In genomic region chr13:36497346-36497745, GRCm38 (mm10) we compare ENCODE assay signal across 12 mouse cellular contexts.
DNase-seq lines count a peak whose midpoint lies in the region; ATAC-seq lines count a peak whose summit lies in the region.
"Had no signal": no experiment of that assay in that cellular context is flagged by ENCODE, and none has a peak within 500 bp of the region (broad histone marks: within the 10 kb centered on the region; RNA-seq: fewer than 3 reads in every experiment).

No protein-coding gene starts in this region.

- H3K4me2 ChIP-seq in midbrain, embryonic 14.5 days (ENCODE audit: low read length): no peak overlapping the region
- H3K4me2 ChIP-seq: embryonic facial prominence, embryonic 12.5 days; neural tube, embryonic 13.5 days had no signal

- no peaks in the 10 kb centered on the region for H3K4me1 ChIP-seq in midbrain, embryonic 14.5 days (ENCODE audit: control insufficient read depth, insufficient read depth, low read length)
- H3K4me1 ChIP-seq: embryonic facial prominence, embryonic 12.5 days had no signal

- no peaks in the 10 kb centered on the region for H3K9me3 ChIP-seq in midbrain, embryonic 14.5 days (ENCODE audit: control insufficient read depth, low read length)
- H3K9me3 ChIP-seq: embryonic facial prominence, embryonic 12.5 days; neural tube, embryonic 13.5 days had no signal

- H3K9ac ChIP-seq in midbrain, embryonic 14.5 days (replicated peaks; ENCODE audit: low read length): no peak overlapping the region
- H3K9ac ChIP-seq: embryonic facial prominence, embryonic 12.5 days; liver, embryonic 14.5 days; neural tube, embryonic 13.5 days had no signal

- H3K27ac ChIP-seq in midbrain, embryonic 14.5 days (replicated peaks; ENCODE audit: low read depth, low read length): no peak overlapping the region
- H3K27ac ChIP-seq: embryonic facial prominence, embryonic 12.5 days; hindbrain, postnatal 0 days; liver, embryonic 14.5 days; neural tube, embryonic 13.5 days had no signal

- WGBS in midbrain, embryonic 14.5 days: 80% methylated on average over 4 of the region's 4 CpGs

- H3K36me3 ChIP-seq in midbrain, embryonic 14.5 days (ENCODE audit: control insufficient read depth, insufficient read depth, low read length): no peaks in the 10 kb centered on the region
- H3K36me3 ChIP-seq: embryonic facial prominence, embryonic 12.5 days; neural tube, embryonic 13.5 days had no signal

- DNase-seq in 416B (ENCODE audit: low read depth): peak; percentile 21
- DNase-seq in adrenal gland, adult (ENCODE audit: inconsistent age in 2 of 2, low spot score in 1 of 2): peak; percentile 77 to 93
- DNase-seq in cerebellum, postnatal 36 days: peak; percentile 39 to 41
- DNase-seq in kidney, postnatal 10 days: peak; percentile 75
- DNase-seq in layer of hippocampus, postnatal 25 days (ENCODE audit: extremely low spot score in 1 of 2, low spot score in 1 of 2): no peak
- DNase-seq in midbrain, embryonic 14.5 days: no peak
- DNase-seq in c-Kit-positive CD71-positive TER-119-positive erythroid progenitor cells, embryonic 14.5 days (ENCODE audit: low spot score): no peak
- no peak for DNase-seq in liver

- ATAC-seq in midbrain, embryonic 14.5 days (ENCODE audit: low FRiP score, low TSS enrichment): no peak
- ATAC-seq: hindbrain, postnatal 0 days had no signal

- H3K27me3 ChIP-seq in midbrain, embryonic 14.5 days (ENCODE audit: control insufficient read depth, insufficient read depth, low read length): no peaks in the 10 kb centered on the region
- H3K27me3 ChIP-seq: embryonic facial prominence, embryonic 12.5 days; neural tube, embryonic 13.5 days had no signal

- no peak overlapping the region for H3K4me3 ChIP-seq in midbrain, embryonic 14.5 days (replicated peaks; ENCODE audit: low read depth, low read length)
- H3K4me3 ChIP-seq: embryonic facial prominence, embryonic 12.5 days; neural tube, embryonic 13.5 days had no signal

Comparison
In these comparisons a context has a peak if more than half of its experiments do, and no peak if none do; other contexts are left out.
1. DNase-seq: peak in 416B (single experiment), adrenal gland, adult (2 of 2), cerebellum, postnatal 36 days (2 of 2) and kidney, postnatal 10 days (single experiment); none in layer of hippocampus, postnatal 25 days (0 of 2), midbrain, embryonic 14.5 days (single experiment), c-Kit-positive CD71-positive TER-119-positive erythroid progenitor cells, embryonic 14.5 days (single experiment) and liver (single experiment).